ENCODE assay signal across 22 mouse cellular contexts in genomic region chr12:118739103-118739502, GRCm38 (mm10).
"Had no signal": no experiment of that assay in that cellular context is flagged by ENCODE, and none has a peak within 500 bp of the region (broad histone marks: within the 10 kb centered on the region; RNA-seq: fewer than 3 reads in every experiment).

No protein-coding gene starts in this region.

- DNase-seq: heart, postnatal 10 days; heart, postnatal 14 days; heart, postnatal 36 days; heart, postnatal 4 days; kidney, adult 11 months; kidney, adult 18-20 months; kidney, adult 2 months; kidney, adult 8-10 months; kidney, adult 9 months; kidney, postnatal 10 days; kidney, postnatal 14 days; kidney, postnatal 25 days; kidney, postnatal 36 days; kidney, postnatal 4 days; layer of hippocampus, adult 9-11 months; layer of hippocampus, postnatal 36 days had no signal

- ATAC-seq: hindbrain, embryonic 16.5 days; hindbrain, postnatal 0 days; inflammation-experienced regulatory T-cells, adult 6 months; intestine, embryonic 15.5 days; intestine, embryonic 16.5 days; intestine, postnatal 0 days had no signal
